Mouse (Mus musculus) c-Kit-positive CD71-positive TER-119-positive erythroid progenitor cells, embryonic 14.5 days (primary cell): Measurements from ENCODE around the gene Mapk8ip3.

Experiments used
- DNase-seq: peaks from one replicate; pipeline ENCODE4 v3.0.0-alpha.2; 2013; ENCODE audit warnings: low spot score

The Mapk8ip3 gene

GRCm38 (mm10) chr17:24885356-24886133, 51.2 kb downstream of the Mapk8ip3 start:
- no peak for DNase-seq

- no peak for DNase-seq
Observed at GRCm38 (mm10) chr17:24884391-24884790, 52.4 kb downstream of the Mapk8ip3 start.

- no peak for DNase-seq
Observed at GRCm38 (mm10) chr17:24881738-24882440, 54.9 kb downstream of the Mapk8ip3 start.

- DNase-seq = no peak
Observed at GRCm38 (mm10) chr17:24878531-24878930, 58.2 kb downstream of the Mapk8ip3 start.

- DNase-seq = no peak
Observed at GRCm38 (mm10) chr17:24878117-24878397, 58.7 kb downstream of the Mapk8ip3 start.

- DNase-seq = no peak
Observed at GRCm38 (mm10) chr17:24877336-24878116, 59.3 kb downstream of the Mapk8ip3 start.

- no peak for DNase-seq
Observed at GRCm38 (mm10) chr17:24874989-24875388, 61.8 kb downstream of the Mapk8ip3 start.

- DNase-seq = no peak
Observed at GRCm38 (mm10) chr17:24874405-24874745, 62.4 kb downstream of the Mapk8ip3 start.

GRCm38 (mm10) chr17:24873695-24874404, 62.9 kb downstream of the Mapk8ip3 start:
- no peak for DNase-seq

- DNase-seq = no peak
Observed at GRCm38 (mm10) chr17:24867914-24868313, 68.9 kb downstream of the Mapk8ip3 start.

GRCm38 (mm10) chr17:24865776-24866175, 71.0 kb downstream of the Mapk8ip3 start, which contains the start of gene Igfals:
TSS of gene Igfals (plus strand) at chr17:24865997.
- no peak for DNase-seq

GRCm38 (mm10) chr17:24861785-24862184, 75.0 kb downstream of the Mapk8ip3 start:
- DNase-seq = no peak

GRCm38 (mm10) chr17:24860076-24860475, 76.7 kb downstream of the Mapk8ip3 start:
- no peak for DNase-seq

GRCm38 (mm10) chr17:24858967-24859366, 77.8 kb downstream of the Mapk8ip3 start:
- DNase-seq = peak; percentile 87

- DNase-seq = no peak
Observed at GRCm38 (mm10) chr17:24857831-24858470, 78.8 kb downstream of the Mapk8ip3 start.

- DNase-seq = no peak
Observed at GRCm38 (mm10) chr17:24856589-24856988, 80.2 kb downstream of the Mapk8ip3 start.

- DNase-seq = no peak
Observed at GRCm38 (mm10) chr17:24855838-24856464, 80.8 kb downstream of the Mapk8ip3 start.

- DNase-seq = no peak
Observed at GRCm38 (mm10) chr17:24851381-24852125, 85.2 kb downstream of the Mapk8ip3 start.

- DNase-seq = no peak
Observed at GRCm38 (mm10) chr17:24850773-24851127, 86.0 kb downstream of the Mapk8ip3 start.

- peak; percentile 98 for DNase-seq
Observed at GRCm38 (mm10) chr17:24850065-24850772, 86.6 kb downstream of the Mapk8ip3 start, which contains the start of gene Fahd1. TSS of gene Fahd1 (minus strand) at chr17:24850364.
